Mouse (Mus musculus) embryonic fibroblast, embryonic 13.5 days (primary cell): ENCODE measurements around the gene Oxsr1.

Experiments
- CTCF ChIP-seq: IDR thresholded peaks from 2 replicates; pipeline ENCODE4 v1.5.1; 2011; ENCODE audit warnings: mild to moderate bottlenecking, control low read depth, low read length, moderate library complexity, borderline replicate concordance; ENCODE audit not compliant: insufficient read depth
- POLR2A ChIP-seq: IDR thresholded peaks from 2 replicates; pipeline ENCODE4 v1.6.1; 2011; ENCODE audit warnings: low read depth, mild to moderate bottlenecking, control low read depth, low read length, moderate library complexity

DNA sequence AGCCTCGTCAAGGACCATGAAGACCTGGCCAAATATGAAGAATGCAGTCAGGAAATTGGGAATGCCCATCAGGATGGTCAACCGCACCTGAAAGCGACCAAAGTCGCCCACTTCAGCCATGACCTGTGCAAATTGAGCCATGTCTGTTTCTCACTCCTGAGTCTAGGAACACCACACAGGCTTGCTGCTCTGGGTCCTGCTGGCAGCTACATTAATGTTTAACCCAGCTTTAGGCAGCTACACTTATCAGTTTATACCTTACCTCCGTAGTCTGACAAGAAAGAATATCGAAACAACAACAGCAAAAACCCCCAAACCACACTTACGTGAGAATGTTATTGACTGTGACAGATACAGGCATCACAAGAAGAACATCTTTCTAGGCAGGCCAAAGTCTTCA, 90.7 kb downstream of the Oxsr1 start:
- TF ChIP-seq POLR2A (no peak), CTCF (no peak)
